Comparison of ENCODE assay signal across 18 mouse cellular contexts in genomic region chr11:68313861-68314260, GRCm38 (mm10).
DNase-seq lines count a peak whose midpoint lies in the region; ATAC-seq and TF ChIP-seq lines count a peak whose summit lies in the region.
"Had no signal": no experiment of that assay in that cellular context is flagged by ENCODE, and none has a peak within 500 bp of the region (broad histone marks: within the 10 kb centered on the region; RNA-seq: fewer than 3 reads in every experiment).

No protein-coding gene starts in this region.

- peaks cover 25% of the 10 kb centered on the region for H3K4me1 ChIP-seq in hindbrain, embryonic 13.5 days (replicated peaks)
- H3K4me1 ChIP-seq in hindbrain, embryonic 16.5 days (ENCODE audit: control insufficient read depth, insufficient read depth, low read depth, low read length) = peaks cover 5% of the 10 kb centered on the region; the same call in 1 of the 2 replicates
- peaks cover 43% of the 10 kb centered on the region for H3K4me1 ChIP-seq in embryonic facial prominence, embryonic 10.5 days
- H3K4me1 ChIP-seq: forebrain, embryonic 15.5 days had no signal

- no peak overlapping the region for H3K4me3 ChIP-seq in gastrocnemius, adult 2 months
- H3K4me3 ChIP-seq in hindbrain, embryonic 13.5 days = no peak overlapping the region
- no peak overlapping the region for H3K4me3 ChIP-seq in hindbrain, embryonic 16.5 days (ENCODE audit: low read length)
- H3K4me3 ChIP-seq in embryonic facial prominence, embryonic 10.5 days = no peak overlapping the region
- H3K4me3 ChIP-seq: forebrain, embryonic 15.5 days; left cerebral cortex, adult 2 months; limb, embryonic 13.5 days had no signal

- ATAC-seq in hindbrain, embryonic 13.5 days (ENCODE audit: low FRiP score) = no peak
- no peak for ATAC-seq in hindbrain, embryonic 16.5 days
- ATAC-seq in activated CD4-positive, CD25-positive, alpha-beta regulatory T cell, adult 4 months = no peak
- ATAC-seq: forebrain, embryonic 15.5 days had no signal

- TF ChIP-seq CTCF in gastrocnemius, adult 2 months (IDR thresholded peaks at IDR 0.05) = no peak

- peak; percentile 33 for DNase-seq in gastrocnemius, adult 2 months
- DNase-seq in gastrocnemius, postnatal 36 days = no peak
- DNase-seq in 416B (ENCODE audit: low read depth) = peak; percentile 47
- no peak for DNase-seq in embryonic facial prominence, embryonic 10.5 days (ENCODE audit: low spot score)
- no peak for DNase-seq in thymus, postnatal 14 days
- DNase-seq: cerebellum, adult 11-12 months; heart, postnatal 4 days; kidney, adult 8-10 months; lung, postnatal 4 days; right cerebral cortex, postnatal 25 days; thymus, adult 18-20 months had no signal

- H3K27me3 ChIP-seq in hindbrain, embryonic 13.5 days = no peaks in the 10 kb centered on the region
- no peaks in the 10 kb centered on the region for H3K27me3 ChIP-seq in hindbrain, embryonic 16.5 days (replicated peaks; ENCODE audit: control insufficient read depth, insufficient read depth, low read length)
- H3K27me3 ChIP-seq in embryonic facial prominence, embryonic 10.5 days (replicated peaks; ENCODE audit: low read depth, poor library complexity, severe bottlenecking) = no peaks in the 10 kb centered on the region
- H3K27me3 ChIP-seq: CH12.LX; forebrain, embryonic 15.5 days had no signal

- intact Hi-C loops in gastrocnemius, adult 2 months (cut with DNase I) = no loop called here
- intact Hi-C loops in gastrocnemius, postnatal 36 days (cut with DNase I) = no loop called here

- H3K27ac ChIP-seq in gastrocnemius, adult 2 months = 0 out of 2 replicates have a peak overlapping the region, but pooled peaks have one; percentile 8
- H3K27ac ChIP-seq in hindbrain, embryonic 13.5 days = no peak overlapping the region
- no peak overlapping the region for H3K27ac ChIP-seq in hindbrain, embryonic 16.5 days (ENCODE audit: low read depth, low read length)
- H3K27ac ChIP-seq in embryonic facial prominence, embryonic 10.5 days (replicated peaks) = peak overlapping the region; percentile 51
- H3K27ac ChIP-seq: forebrain, embryonic 15.5 days; left cerebral cortex, adult 2 months; limb, embryonic 13.5 days had no signal

- H3K9me3 ChIP-seq in hindbrain, embryonic 13.5 days = 0 out of 2 replicates have a peak, but pooled peaks cover 9% of the 10 kb centered on the region
- H3K9me3 ChIP-seq in hindbrain, embryonic 16.5 days (ENCODE audit: control insufficient read depth, low read length) = no peaks in the 10 kb centered on the region
- peaks cover 4% of the 10 kb centered on the region for H3K9me3 ChIP-seq in embryonic facial prominence, embryonic 10.5 days

- 51% methylated on average over 4 of the region's 4 CpGs for WGBS in hindbrain, embryonic 13.5 days
- WGBS in hindbrain, embryonic 16.5 days = 53% methylated on average over 4 of the region's 4 CpGs
- WGBS in embryonic facial prominence, embryonic 10.5 days = 52% methylated on average over 4 of the region's 4 CpGs

- no peaks in the 10 kb centered on the region for H3K36me3 ChIP-seq in hindbrain, embryonic 13.5 days
- H3K36me3 ChIP-seq in hindbrain, embryonic 16.5 days (ENCODE audit: control insufficient read depth, insufficient read depth, low read length) = no peaks in the 10 kb centered on the region
- peaks cover 7% of the 10 kb centered on the region for H3K36me3 ChIP-seq in embryonic facial prominence, embryonic 10.5 days (replicated peaks)
- H3K36me3 ChIP-seq: forebrain, embryonic 15.5 days; limb, embryonic 13.5 days had no signal

- H3K4me2 ChIP-seq in hindbrain, embryonic 13.5 days = no peak overlapping the region
- no peak overlapping the region for H3K4me2 ChIP-seq in hindbrain, embryonic 16.5 days (ENCODE audit: low read length)
- H3K4me2 ChIP-seq: forebrain, embryonic 15.5 days; limb, embryonic 13.5 days had no signal

- H3K9ac ChIP-seq in hindbrain, embryonic 13.5 days = peak overlapping the region; percentile 39; the same call in 1 of the 2 replicates
- no peak overlapping the region for H3K9ac ChIP-seq in hindbrain, embryonic 16.5 days (ENCODE audit: low read depth, low read length)
- H3K9ac ChIP-seq: forebrain, embryonic 15.5 days; limb, embryonic 13.5 days had no signal

Comparison
In these comparisons a context has a peak if more than half of its experiments do, and no peak if none do; other contexts are left out.
1. DNase-seq: peak in gastrocnemius, adult 2 months (single experiment) and 416B (single experiment); none in gastrocnemius, postnatal 36 days (0 of 2), embryonic facial prominence, embryonic 10.5 days (single experiment) and thymus, postnatal 14 days (single experiment).
2. H3K27ac ChIP-seq: peak in gastrocnemius, adult 2 months (single experiment) and embryonic facial prominence, embryonic 10.5 days (single experiment); none in hindbrain, embryonic 13.5 days (single experiment) and hindbrain, embryonic 16.5 days (single experiment).